Mouse (Mus musculus): ENCODE measurements at regions not wholly inside any gene's neighbourhood (a gene's known extent, or its start where the extent isn't known, plus 50 kb on each side); places are given as distances from the start of the nearest gene placed in this dataset.

- ATAC-seq, result no peak
Measured at GRCm38 (mm10) chr10:111893941-111894340, 78.5 kb upstream of the Krr1 start.

DNA sequence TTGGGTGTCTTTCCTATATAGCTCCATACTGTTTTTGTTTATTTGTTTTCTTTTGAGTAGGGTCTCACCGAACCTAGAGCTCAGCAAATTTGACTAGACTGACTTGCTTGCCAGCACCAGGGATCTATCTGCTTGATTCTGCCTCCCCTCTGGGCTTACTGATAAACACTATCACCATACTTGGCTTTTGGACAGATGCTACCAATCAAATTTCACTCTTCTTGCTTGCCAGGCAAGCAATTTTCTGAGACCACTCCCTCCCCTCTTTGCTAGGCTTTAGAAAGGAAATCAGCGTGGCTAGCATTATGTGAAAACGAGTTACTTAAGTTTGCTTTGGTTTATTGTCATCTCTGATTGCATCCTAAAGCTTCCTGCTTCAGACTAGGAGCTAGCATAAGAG, 75.1 kb upstream of the Krr1 start:
- no peak for ATAC-seq

- no peak for ATAC-seq
Measured at GRCm38 (mm10) chr10:111900723-111901716, 71.4 kb upstream of the Krr1 start.

GRCm38 (mm10) chr10:111903956-111904355, 68.5 kb upstream of the Krr1 start:
- ATAC-seq, result no peak

DNA sequence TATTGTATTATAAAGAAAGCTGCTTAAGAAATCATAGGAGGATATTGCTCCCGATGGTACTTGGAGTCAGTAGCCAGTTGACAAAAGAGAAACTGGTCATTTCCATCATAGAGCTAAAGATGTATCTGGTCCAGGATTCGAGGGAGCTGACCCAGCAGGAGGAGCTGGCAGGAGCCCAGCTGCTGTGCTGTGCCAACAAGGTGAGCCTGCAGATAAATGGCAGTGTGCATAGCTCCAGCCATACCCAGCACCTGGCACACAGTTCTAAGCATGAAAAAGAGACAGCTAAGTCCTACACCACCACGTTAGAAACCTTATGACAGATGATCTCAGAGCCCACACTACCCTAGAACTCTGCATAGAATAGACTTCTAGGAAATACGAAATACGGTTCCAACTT, 64.6 kb upstream of the Krr1 start:
- no peak for ATAC-seq

DNA sequence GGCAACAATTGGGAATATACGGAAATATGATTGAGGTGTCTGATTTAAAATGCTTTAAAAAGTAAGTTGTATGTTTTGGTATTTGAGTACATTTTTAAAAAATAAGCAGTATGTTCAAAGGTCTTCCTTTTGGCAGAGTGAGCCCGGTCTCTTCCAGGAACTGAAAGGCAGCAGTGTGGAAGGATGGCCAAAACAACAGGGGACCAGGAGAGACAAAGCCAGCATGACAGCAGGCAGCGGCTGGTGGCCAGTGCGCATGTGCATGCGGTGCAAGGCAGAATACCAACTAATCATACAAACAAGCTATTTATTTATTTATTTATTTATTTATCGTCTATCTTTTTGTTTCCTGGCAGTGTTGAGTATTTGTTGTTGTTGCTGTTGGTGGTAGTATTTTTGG, 59.9 kb upstream of the Krr1 start:
- no peak for ATAC-seq

GRCm38 (mm10) chr10:111913066-111913785, 59.2 kb upstream of the Krr1 start:
- no peak for ATAC-seq

GRCm38 (mm10) chr10:111914231-111914630, 58.2 kb upstream of the Krr1 start:
- no peak for ATAC-seq

DNA sequence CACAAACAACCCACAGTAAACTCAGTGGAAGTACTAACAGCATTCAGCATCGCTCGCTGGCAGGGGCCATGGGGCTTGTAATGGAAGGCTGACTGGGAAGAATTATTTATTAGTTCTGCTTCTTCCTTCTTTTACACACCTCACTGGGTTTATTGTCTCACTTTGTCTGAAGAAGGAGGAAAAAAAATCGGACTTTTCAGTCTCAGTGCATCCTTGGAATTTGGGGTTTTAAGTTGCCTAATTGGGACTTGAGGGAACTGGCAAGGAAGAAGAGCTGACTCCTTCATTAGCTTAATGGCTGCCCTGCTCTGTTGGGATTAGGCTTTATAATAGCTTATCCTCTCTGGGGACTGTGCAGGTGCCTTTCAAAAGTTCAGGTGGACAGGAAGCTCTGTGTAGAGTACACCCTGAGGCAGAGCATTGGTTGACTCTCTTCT, 54.4 kb upstream of the Krr1 start:
- ATAC-seq, result no peak

GRCm38 (mm10) chr10:111919475-111919874, 53.0 kb upstream of the Krr1 start:
- ATAC-seq, result no peak

DNA sequence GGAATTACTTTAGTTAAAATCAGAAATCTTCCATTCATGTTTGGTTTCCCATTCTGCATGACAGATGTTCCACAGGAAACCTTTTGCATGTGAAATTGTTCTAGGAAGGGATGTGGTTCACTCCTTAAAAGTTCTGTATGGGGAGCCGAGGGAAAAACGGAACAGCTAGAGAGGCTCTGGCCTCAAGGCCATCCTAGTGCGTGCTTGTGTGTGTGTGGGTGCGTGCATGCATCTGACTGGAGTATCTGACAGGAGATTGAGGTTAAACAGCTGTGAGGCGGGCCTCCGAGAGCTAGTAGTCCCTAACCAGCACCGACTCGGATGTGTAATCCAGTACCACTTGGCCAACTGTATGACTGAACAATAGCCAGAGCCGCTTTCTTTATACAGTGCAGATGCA, 51.0 kb upstream of the Krr1 start:
- ATAC-seq, result no peak

All from CD4-positive, CD25-positive, alpha-beta regulatory T cell, adult 4 months (primary cell).